Mouse (Mus musculus): ENCODE data around the gene Cog4.
"Not testable (repeated sequence)": the region's sequence is repeated elsewhere in the genome, so short reads cannot be mapped to it uniquely, and the experiment has no call there.

Cog4 gene

DNA sequence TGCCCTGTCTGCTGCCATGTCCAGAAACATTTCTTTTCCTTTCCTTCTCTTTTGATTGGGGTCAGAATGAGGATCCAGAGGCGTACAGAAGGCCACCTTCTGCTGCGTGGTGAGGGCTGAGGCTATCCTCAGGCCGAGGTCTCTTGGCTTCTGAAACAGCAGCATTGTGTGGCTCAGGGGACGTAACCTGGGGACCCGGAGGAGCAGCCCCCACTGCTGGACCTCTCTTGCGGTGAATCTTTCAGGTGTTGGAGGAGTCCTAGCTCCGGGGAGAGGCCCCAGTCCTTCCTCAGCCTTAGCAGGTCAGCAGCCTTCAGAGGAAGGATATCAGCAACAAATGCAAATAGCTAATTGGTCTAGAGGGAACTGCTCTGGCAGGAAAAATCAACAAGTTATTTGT is 82.0 kb downstream of the Cog4 start:
- no peak for DNase-seq

DNA sequence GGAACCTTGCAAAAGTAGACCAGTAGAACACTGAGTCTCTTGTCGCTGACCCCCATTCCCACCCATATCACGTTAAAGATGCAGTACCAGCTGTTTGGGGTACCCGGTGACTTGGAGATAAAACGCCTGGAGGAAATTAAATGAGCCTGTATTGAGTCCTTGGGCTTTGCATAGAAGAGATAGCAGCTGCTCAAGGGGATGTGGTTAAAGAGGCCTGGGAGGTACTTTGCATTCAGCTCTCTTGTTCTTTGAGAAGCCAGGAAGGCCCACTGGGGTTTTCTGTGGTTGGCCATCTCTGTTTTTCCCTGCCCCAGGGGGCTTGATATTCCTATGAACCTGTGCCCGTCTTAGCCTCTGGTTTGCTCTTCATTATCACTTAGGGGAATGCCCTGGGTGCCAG is 82.7 kb downstream of the Cog4 start:
- no peak for DNase-seq

DNA sequence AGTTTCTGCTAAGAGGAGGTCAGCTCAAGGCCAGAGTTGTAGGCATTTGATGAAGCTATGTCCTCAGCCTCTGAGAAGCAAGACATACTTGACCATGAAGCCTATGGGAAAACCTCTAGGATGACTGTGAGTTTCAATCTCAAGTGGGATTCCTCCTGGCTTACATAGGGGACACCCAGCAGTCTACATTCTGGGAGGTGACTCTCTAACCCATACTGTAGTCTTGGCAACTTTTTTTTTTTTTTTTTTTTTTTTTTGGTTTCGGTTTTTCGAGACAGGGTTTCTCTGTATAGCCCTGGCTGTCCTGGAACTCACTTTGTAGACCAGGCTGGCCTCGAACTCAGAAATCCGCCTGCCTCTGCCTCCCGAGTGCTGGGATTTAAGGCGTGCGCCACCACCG is 83.3 kb downstream of the Cog4 start:
- not testable (repeated sequence) for DNase-seq

DNA sequence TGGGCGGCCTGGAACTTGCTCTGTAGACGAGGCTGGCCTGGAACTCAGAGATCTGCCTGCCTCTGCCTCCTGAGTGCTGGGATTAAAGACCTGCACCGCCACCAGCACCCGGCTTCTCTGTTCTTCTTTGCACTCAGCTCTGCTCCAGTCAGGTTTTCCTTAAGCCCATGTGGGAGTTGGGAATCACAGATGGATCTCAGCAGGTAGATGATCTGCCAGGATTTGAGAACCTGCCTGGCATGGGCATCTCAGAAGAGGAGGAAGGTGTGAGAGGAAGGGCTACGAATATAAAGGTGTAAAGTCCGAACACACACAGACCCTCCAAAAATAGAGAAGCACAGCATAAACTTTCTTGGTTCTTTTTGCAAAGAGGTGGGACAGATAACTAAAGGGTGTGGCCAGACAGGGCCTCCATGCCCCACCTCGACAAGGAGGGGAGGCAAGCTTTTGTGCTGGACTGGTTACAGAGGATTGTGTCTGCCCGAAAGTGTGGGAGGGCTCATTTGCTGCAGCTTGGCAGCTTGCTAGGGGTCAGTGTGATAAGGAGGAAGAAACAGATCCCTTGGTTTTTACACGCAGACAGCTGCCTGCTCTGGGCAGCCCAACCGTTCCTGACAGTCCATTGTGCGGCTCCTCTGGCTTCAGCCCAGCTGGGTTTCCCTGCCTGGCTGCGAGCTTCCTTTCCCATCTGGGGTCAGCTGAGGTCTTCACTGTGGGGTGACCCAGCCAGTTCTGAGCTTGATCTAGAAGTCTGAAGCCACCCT is 85.0 kb downstream of the Cog4 start:
- DNase-seq, result no peak

Measured in thymus, adult 18-20 months (tissue).